Mouse (Mus musculus) forebrain, embryonic 15.5 days (tissue): ENCODE measurements around the gene Gpr61. TPM values are rescaled to one million over a fixed set of nuclear protein-coding genes. Genes with fewer than 3 reads are reported as not detected.

Experiments used
- polyA plus RNA-seq: library from polyadenylated mRNA; unstranded; fragments of >200 nt; fragmentation: Nextera tagmentation; extraction: Ambion mirVana; gene quantifications from 2 replicates; pipeline ENCODE4 v1.2.1, GENCODE M21; 2015

Gpr61 gene
- polyA plus RNA-seq, 1 experiment from 2014 or later: 2.2 TPM

Other genes starting within 250 kb of the Gpr61 start
- 74.8 and 81.6 TPM in 2 replicates for gene Gstm7, start 223.1 kb downstream of the Gpr61 start, polyA plus RNA-seq
- 10.9 and 12.6 TPM in 2 replicates for gene Gstm6, start 211.1 kb downstream of the Gpr61 start, polyA plus RNA-seq
- gene Gstm3, start 185.6 kb downstream of the Gpr61 start, polyA plus RNA-seq: not detected in 2 replicates
- gene Gstm2, start 168.4 kb downstream of the Gpr61 start, polyA plus RNA-seq: 4.3 and 4.5 TPM in 2 replicates
- gene Gstm1, start 136.9 kb downstream of the Gpr61 start, polyA plus RNA-seq: 44.0 and 60.7 TPM in 2 replicates
- gene Gstm4, start 110.0 kb downstream of the Gpr61 start, polyA plus RNA-seq: 12.4 and 15.1 TPM in 2 replicates
- gene Ampd2, start 68.2 kb downstream of the Gpr61 start, polyA plus RNA-seq: 49.4 and 50.7 TPM in 2 replicates
- 0.43 and 0.46 TPM in 2 replicates for gene Gnat2, start 62.1 kb downstream of the Gpr61 start, polyA plus RNA-seq
- gene Gnai3, start 8.7 kb downstream of the Gpr61 start, polyA plus RNA-seq: 165 and 168 TPM in 2 replicates
- gene Amigo1, start 31.5 kb upstream of the Gpr61 start, polyA plus RNA-seq: 9.9 and 11.7 TPM in 2 replicates
- gene Cyb561d1, start 46.3 kb upstream of the Gpr61 start, polyA plus RNA-seq: 4.4 and 4.5 TPM in 2 replicates
- gene Atxn7l2, start 56.1 kb upstream of the Gpr61 start, polyA plus RNA-seq: 32.5 and 33.6 TPM in 2 replicates
- 2.3 and 2.7 TPM in 2 replicates for gene Sypl2, start 71.8 kb upstream of the Gpr61 start, polyA plus RNA-seq
- 260 and 271 TPM in 2 replicates for gene Psma5, start 102.0 kb upstream of the Gpr61 start, polyA plus RNA-seq
- 25.7 and 26.0 TPM in 2 replicates for gene Sort1, start 129.2 kb upstream of the Gpr61 start, polyA plus RNA-seq
- gene Mybphl, start 210.0 kb upstream of the Gpr61 start, polyA plus RNA-seq: not detected in 2 replicates
- 35.6 and 41.5 TPM in 2 replicates for gene Psrc1, start 229.0 kb upstream of the Gpr61 start, polyA plus RNA-seq